Mouse (Mus musculus) spleen, adult 2 months (tissue): ENCODE results near the gene Xpnpep2.

Source experiments
- CTCF ChIP-seq: fragments of 200-500 bp; IDR thresholded peaks from 2 replicates; pipeline ENCODE4 v1.5.1; 2011; ENCODE audit warnings: mild to moderate bottlenecking, inconsistent platforms; ENCODE audit not compliant: insufficient read depth, insufficient read length, insufficient replicate concordance; ENCODE audit errors: extremely low read depth
- POLR2A ChIP-seq: fragments of 200-500 bp; IDR thresholded peaks from 2 replicates; pipeline ENCODE4 v1.6.1; 2011; ENCODE audit warnings: low read depth, low read length, inconsistent platforms

DNA sequence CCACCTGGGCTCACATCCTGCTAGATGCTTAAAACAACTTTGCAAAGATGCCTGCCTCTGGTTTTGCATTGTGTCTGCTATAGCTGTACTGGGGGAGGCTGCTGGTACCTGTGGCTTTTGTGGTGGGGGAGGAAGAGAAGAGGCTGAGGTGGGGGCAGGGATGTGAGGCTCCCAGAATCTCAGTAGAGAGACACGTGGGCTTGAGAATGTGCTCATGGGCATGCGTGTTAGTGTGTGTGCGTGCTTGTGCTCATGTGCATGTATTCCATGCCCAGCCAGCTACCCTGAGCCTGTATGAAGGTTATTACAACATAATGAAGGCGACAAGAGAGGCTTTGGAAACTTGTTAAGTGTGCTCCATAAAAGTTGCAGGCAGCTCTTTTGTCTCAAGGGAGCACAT, 28.4 kb downstream of the Xpnpep2 start:
- no peak for TF ChIP-seq CTCF
- no peak for TF ChIP-seq POLR2A
